Mouse (Mus musculus): ENCODE data around the gene Gadd45a. TPM values are rescaled to one million over a fixed set of nuclear protein-coding genes. Genes with fewer than 3 reads are reported as not detected.

Gadd45a gene
- total and polyA plus RNA-seq, 3 experiments = 12.5 to 26.2 (median 19.5) TPM

DNA sequence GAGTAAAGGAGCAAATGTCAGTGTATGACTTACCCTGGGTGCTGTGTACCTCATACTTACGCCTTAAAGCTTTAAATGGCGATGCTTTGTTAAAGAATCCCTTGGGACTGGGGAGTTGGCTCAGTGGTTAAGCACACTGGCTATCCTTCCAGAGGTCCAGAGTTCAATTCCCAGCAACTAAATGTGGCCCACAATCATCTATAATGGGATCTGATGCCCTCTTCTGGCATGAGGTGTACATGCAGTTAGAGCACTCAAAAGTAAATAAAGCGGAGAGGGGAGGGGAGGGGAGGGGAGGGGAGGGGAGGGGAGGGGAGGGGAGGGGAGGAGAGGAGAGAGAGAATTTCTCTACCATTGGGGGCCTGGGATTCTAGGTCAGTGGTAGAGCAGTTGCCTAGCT lies 1.7 kb upstream of the Gadd45a start:
- H3K27ac ChIP-seq (ENCODE audit: insufficient read depth, low read depth) = no peak overlapping the region
- H3K27me3 ChIP-seq (replicated peaks) = no peaks in the 10 kb centered on the region
- H3K79me2 ChIP-seq (replicated peaks; ENCODE audit: control insufficient read depth, extremely low read depth, insufficient read depth, poor library complexity, severe bottlenecking) = no peaks in the 10 kb centered on the region; the same call in 1 of the 2 replicates
- no peak for DNase-seq (ENCODE audit: extremely low read depth)
- in situ Hi-C loops (cut with MboI; ENCODE audit: low pct_ligation_motif_present, low pct_unique_long_range_greater_than_20kb, low sequenced_read_pairs) = no loop called here
- TF ChIP-seq CTCF (conservative IDR thresholded peaks at IDR 0.05 in 1 of 2, IDR thresholded peaks at IDR 0.05 in 1 of 2; ENCODE audit: low read depth in 2 of 2, low read length in 2 of 2) = peak in 1 of 2 experiments; percentile 22; a peak in 2 of 4 replicates
- no peak for TF ChIP-seq GABPA (IDR thresholded peaks at IDR 0.05; ENCODE audit: insufficient replicate concordance, low read depth, low read length)
- H3K4me3 ChIP-seq (replicated peaks in 1 of 3; ENCODE audit: low read depth in 2 of 3, low read length in 2 of 3, poor library complexity in 1 of 3) = no peak overlapping the region
- no peak overlapping the region for H3K9ac ChIP-seq (ENCODE audit: insufficient read depth, low read depth)
- H3K9me3 ChIP-seq (replicated peaks; ENCODE audit: low read length) = no peaks in the 10 kb centered on the region
- H3K36me3 ChIP-seq (replicated peaks in 1 of 2; ENCODE audit: control insufficient read depth in 1 of 2, insufficient read depth in 1 of 2, low read length in 1 of 2) = peaks cover 4 to 7% of the 10 kb centered on the region in 2 experiments
- dilution Hi-C loops (cut with MboI; ENCODE audit: extremely low pct_ligation_motif_present, extremely low pct_unique_long_range_greater_than_20kb, low sequenced_read_pairs) = no loop called here
- H3K4me1 ChIP-seq (ENCODE audit: control insufficient read depth in 1 of 2, insufficient read depth in 2 of 2) = peaks cover 0 to 15% of the 10 kb centered on the region in 2 experiments; a peak in 3 of 4 replicates
- no peak overlapping the region for H3K4me2 ChIP-seq (ENCODE audit: insufficient read depth, low read depth, poor library complexity, severe bottlenecking)

- Histone ChIP-seq H3K4me1 (ENCODE audit: control insufficient read depth in 1 of 2, insufficient read depth in 2 of 2) (peaks cover 5 to 26% of the 10 kb centered on the region in 2 experiments), H3K4me3 (replicated peaks in 1 of 3; ENCODE audit: low read depth in 2 of 3, low read length in 2 of 3, poor library complexity in 1 of 3) (peak overlapping the region; percentile 41 to 99 (median 86)), H3K79me2 (replicated peaks; ENCODE audit: control insufficient read depth, extremely low read depth, insufficient read depth, poor library complexity, severe bottlenecking) (no peaks in the 10 kb centered on the region; the same call in 1 of the 2 replicates), H3K27ac (ENCODE audit: insufficient read depth, low read depth) (peak overlapping the region; percentile 88), H3K27me3 (replicated peaks) (no peaks in the 10 kb centered on the region), H3K9ac (ENCODE audit: insufficient read depth, low read depth) (peak overlapping the region; percentile 98), H3K36me3 (replicated peaks in 1 of 2; ENCODE audit: control insufficient read depth in 1 of 2, insufficient read depth in 1 of 2, low read length in 1 of 2) (peaks cover 4 to 7% of the 10 kb centered on the region in 2 experiments), H3K9me3 (replicated peaks; ENCODE audit: low read length) (no peaks in the 10 kb centered on the region), H3K4me2 (ENCODE audit: insufficient read depth, low read depth, poor library complexity, severe bottlenecking) (peak overlapping the region; percentile 65; the same call in 1 of the 2 replicates)
- in situ Hi-C loops (cut with MboI; ENCODE audit: low pct_ligation_motif_present, low pct_unique_long_range_greater_than_20kb, low sequenced_read_pairs) = no loop called here
- peak; percentile 80 for DNase-seq (ENCODE audit: extremely low read depth)
- dilution Hi-C loops (cut with MboI; ENCODE audit: extremely low pct_ligation_motif_present, extremely low pct_unique_long_range_greater_than_20kb, low sequenced_read_pairs) = no loop called here
- 0 out of 2 replicates have a peak, but pooled peaks have one; percentile 9 for TF ChIP-seq MEF2A (IDR thresholded peaks at IDR 0.05; ENCODE audit: borderline replicate concordance, low read depth, low read length)
- peak; percentile 44; the same call in 1 of the 2 replicates for TF ChIP-seq MAFK (IDR thresholded peaks at IDR 0.05; ENCODE audit: insufficient replicate concordance, low read length)
- peak; percentile 87 for TF ChIP-seq CHD2 (IDR thresholded peaks at IDR 0.05; ENCODE audit: low read length)
- TF ChIP-seq MAX (IDR thresholded peaks at IDR 0.05; ENCODE audit: low read length) = peak; percentile 45; the same call in 1 of the 2 replicates
- TF ChIP-seq CTCF (conservative IDR thresholded peaks at IDR 0.05 in 1 of 2, IDR thresholded peaks at IDR 0.05 in 1 of 2; ENCODE audit: low read depth in 2 of 2, low read length in 2 of 2) = peak in 1 of 2 experiments; percentile 70; a peak in 2 of 4 replicates
- no peak; the same call in 1 of the 2 replicates for TF ChIP-seq EP300 (IDR thresholded peaks at IDR 0.05; ENCODE audit: low read length)
- TF ChIP-seq ZNF384 (IDR thresholded peaks at IDR 0.05; ENCODE audit: low read depth, low read length) = no peak
- peak; percentile 66 for TF ChIP-seq MXI1 (IDR thresholded peaks at IDR 0.05; ENCODE audit: low read depth, low read length)
- TF ChIP-seq ELF1 (IDR thresholded peaks at IDR 0.05; ENCODE audit: low read depth, low read length) = no peak
- 0 out of 2 replicates have a peak, but pooled peaks have one; percentile 16 for TF ChIP-seq NELFE (IDR thresholded peaks at IDR 0.05; ENCODE audit: low read depth, low read length)
- TF ChIP-seq ETS1 (conservative IDR thresholded peaks at IDR 0.05; ENCODE audit: low read depth, low read length) = no peak; the same call in 1 of the 2 replicates
- TF ChIP-seq UBTF (IDR thresholded peaks at IDR 0.05; ENCODE audit: low read depth, low read length) = no peak; the same call in 1 of the 2 replicates
- TF ChIP-seq USF1 (IDR thresholded peaks at IDR 0.05; ENCODE audit: low read depth, low read length) = no peak
- 0 out of 2 replicates have a peak, but pooled peaks have one; percentile 44 for TF ChIP-seq MYC (IDR thresholded peaks at IDR 0.05; ENCODE audit: low read depth, low read length)
- peak; percentile 63 for TF ChIP-seq SMC3 (IDR thresholded peaks at IDR 0.05; ENCODE audit: low read depth, low read length)
- TF ChIP-seq POLR2A (IDR thresholded peaks at IDR 0.05; ENCODE audit: low read depth, low read length) = peak; percentile 45; the same call in 1 of the 2 replicates
- peak; percentile 64 for TF ChIP-seq RAD21 (IDR thresholded peaks at IDR 0.05; ENCODE audit: low read depth, low read length)
- TF ChIP-seq IRF4 (IDR thresholded peaks at IDR 0.05; ENCODE audit: low read depth, low read length) = peak; percentile 33; the same call in 1 of the 2 replicates
- TF ChIP-seq CHD1 (IDR thresholded peaks at IDR 0.05; ENCODE audit: low read depth, low read length) = no peak; the same call in 1 of the 2 replicates
- no peak; the same call in 1 of the 2 replicates for TF ChIP-seq POLR2AphosphoS2 (IDR thresholded peaks at IDR 0.05; ENCODE audit: low read depth, low read length)
- 0 out of 2 replicates have a peak, but pooled peaks have one; percentile 41 for TF ChIP-seq BHLHE40 (IDR thresholded peaks at IDR 0.05; ENCODE audit: low read depth, low read length)
- no peak for TF ChIP-seq JUN (IDR thresholded peaks at IDR 0.05; ENCODE audit: insufficient read depth, low read depth, low read length)
- TF ChIP-seq JUND (conservative IDR thresholded peaks at IDR 0.05; ENCODE audit: low read depth, low read length) = no peak
- TF ChIP-seq HCFC1 (IDR thresholded peaks at IDR 0.05; ENCODE audit: low read depth, low read length) = peak; percentile 12; the same call in 1 of the 2 replicates
- peak; percentile 65; the same call in 1 of the 2 replicates for TF ChIP-seq TBP (conservative IDR thresholded peaks at IDR 0.05; ENCODE audit: low read depth, low read length)
- TF ChIP-seq MAZ (IDR thresholded peaks at IDR 0.05; ENCODE audit: low read depth, low read length) = no peak
- TF ChIP-seq KAT2A (IDR thresholded peaks at IDR 0.05; ENCODE audit: insufficient replicate concordance, low read length) = no peak
- peak; percentile 61 for TF ChIP-seq SIN3A (IDR thresholded peaks at IDR 0.05; ENCODE audit: low read length)
Measured at GRCm38 (mm10) chr6:67036356-67036811, 873 bp downstream of the Gadd45a start.
